Mouse (Mus musculus) liver, adult 2 months (tissue): ENCODE data around the gene Rangrf.

Experiments used
- CTCF ChIP-seq: fragments of 200-500 bp; IDR thresholded peaks from 2 replicates; pipeline ENCODE4 v1.5.1; 2011; ENCODE audit warnings: low read depth, low read length, control low read depth
- POLR2A ChIP-seq: fragments of 200-500 bp; IDR thresholded peaks from 2 replicates; pipeline ENCODE4 v1.6.1; 2011; ENCODE audit warnings: low read length, control low read depth; ENCODE audit not compliant: insufficient read depth; ENCODE audit errors: extremely low read depth

DNA sequence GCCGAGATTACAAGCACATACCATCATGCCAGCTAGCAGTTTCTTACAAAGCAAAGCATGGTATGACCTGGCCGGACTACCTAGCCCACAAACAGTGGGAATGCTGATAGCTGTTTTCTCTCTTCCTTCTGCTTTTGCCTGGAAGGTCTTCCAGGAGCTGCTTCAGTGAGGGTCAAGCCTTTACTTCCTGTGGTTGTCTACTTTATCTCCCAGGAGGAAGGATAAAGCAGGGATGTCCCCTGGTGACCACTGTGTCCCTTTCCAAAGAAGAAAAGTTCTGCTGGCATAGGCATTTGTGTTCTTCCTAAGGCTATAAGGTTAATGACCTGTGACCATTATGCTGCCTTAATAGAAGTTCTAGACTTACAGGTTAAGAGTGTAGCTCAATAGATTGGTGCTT is 11.6 kb downstream of the Rangrf start:
- TF ChIP-seq POLR2A, result no peak
- TF ChIP-seq CTCF, result no peak
